Mouse (Mus musculus) embryonic fibroblast, embryonic 13.5 days (primary cell): ENCODE measurements at regions not wholly inside any gene's neighbourhood (a gene's known extent, or its start where the extent isn't known, plus 50 kb on each side); places are given as distances from the start of the nearest gene placed in this dataset.

Source experiments
- CTCF ChIP-seq: IDR thresholded peaks from 2 replicates; pipeline ENCODE4 v1.5.1; 2011; ENCODE audit warnings: mild to moderate bottlenecking, control low read depth, low read length, moderate library complexity, borderline replicate concordance; ENCODE audit not compliant: insufficient read depth
- POLR2A ChIP-seq: IDR thresholded peaks from 2 replicates; pipeline ENCODE4 v1.6.1; 2011; ENCODE audit warnings: low read depth, mild to moderate bottlenecking, control low read depth, low read length, moderate library complexity

DNA sequence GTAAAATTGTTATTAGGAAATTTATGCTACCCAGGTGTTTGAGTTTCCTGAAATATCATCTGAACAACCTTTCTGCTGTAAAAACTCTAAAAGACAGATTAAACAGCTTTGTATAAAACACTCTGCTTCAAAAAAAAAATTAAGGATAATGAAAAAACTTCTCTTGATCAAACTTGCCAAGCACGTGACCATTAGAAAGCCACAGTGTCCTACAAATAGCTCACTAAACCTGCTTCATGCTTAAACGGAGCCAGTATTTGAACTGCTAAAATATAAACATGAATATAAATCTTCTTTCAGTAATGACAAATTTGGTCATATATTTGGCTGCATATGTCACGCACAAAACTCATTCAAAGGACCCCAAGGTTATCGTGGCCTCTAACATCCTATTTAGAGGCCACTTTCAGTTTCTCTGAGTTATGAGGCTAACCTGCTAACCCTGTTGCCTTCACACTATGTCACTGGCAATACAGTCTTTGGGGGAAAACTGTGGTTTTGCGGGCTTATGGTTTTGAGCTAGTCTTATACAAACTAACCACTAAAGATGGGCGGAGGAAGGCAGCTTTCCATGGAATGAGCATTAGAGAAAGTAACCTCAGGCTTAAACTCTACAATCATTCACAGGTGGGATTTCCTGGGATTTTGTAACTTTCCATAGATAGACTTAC, 355.8 kb downstream of the Fgf10 start:
- TF ChIP-seq POLR2A: no peak
- no peak for TF ChIP-seq CTCF
